Mouse (Mus musculus) MEL (cell line): Measurements from ENCODE around the gene Bud31. TPM values are rescaled to one million over a fixed set of nuclear protein-coding genes. Genes with fewer than 3 reads are reported as not detected.

Source experiments
- DNase-seq: peaks from one replicate; pipeline ENCODE4 v3.0.0; 2011; ENCODE audit warnings: low read depth, low spot score
- H3K27ac ChIP-seq: 2 replicates; pipeline ENCODE4 v1.5.1; 2012; ENCODE audit warnings: low read depth, mild to moderate bottlenecking, control low read depth, low read length, moderate library complexity; ENCODE audit not compliant: control insufficient read depth
- H3K27me3 ChIP-seq, 2 experiments: fragments of 150-350 bp in 1 of 2; sonication (generic) in 1 of 2; 2 replicates each; pipeline ENCODE4 v1.6.1; 2012; ENCODE audit warnings: low read length in 2 of 2, mild to moderate bottlenecking in 2 of 2, improper control_type of control experiment in 1 of 2, moderate library complexity in 1 of 2; ENCODE audit not compliant: insufficient read depth in 2 of 2, control insufficient read depth in 1 of 2
- H3K36me3 ChIP-seq, 2 experiments: 2 replicates each; pipeline ENCODE4 v1.6.1; 2012 to 2014; ENCODE audit warnings: low read length in 2 of 2, improper control_type of control experiment in 1 of 2, inconsistent platforms in 1 of 2, mild to moderate bottlenecking in 1 of 2; ENCODE audit not compliant: insufficient read depth in 2 of 2, control insufficient read depth in 1 of 2
- H3K4me1 ChIP-seq, 2 experiments: fragments of 150-350 bp in 1 of 2; sonication (generic) in 1 of 2; 2 replicates each; pipeline ENCODE4 v1.6.1; 2012; ENCODE audit warnings: low read length in 2 of 2, improper control_type of control experiment in 1 of 2, mild to moderate bottlenecking in 1 of 2; ENCODE audit not compliant: insufficient read depth in 2 of 2, control insufficient read depth in 1 of 2
- H3K4me3 ChIP-seq, 2 experiments: fragments of 150-350 bp in 1 of 2; sonication (generic) in 1 of 2; 2 replicates each; pipeline ENCODE4 v1.5.1; 2012; ENCODE audit warnings: low read depth in 2 of 2, low read length in 2 of 2, mild to moderate bottlenecking in 2 of 2, moderate library complexity in 2 of 2, control low read depth in 1 of 2, improper control_type of control experiment in 1 of 2; ENCODE audit not compliant: control insufficient read depth in 1 of 2, insufficient read depth in 1 of 2
- H3K79me2 ChIP-seq: 2 replicates; pipeline ENCODE4 v1.6.1; 2012; ENCODE audit warnings: mild to moderate bottlenecking, low read length, moderate library complexity; ENCODE audit not compliant: control insufficient read depth, poor library complexity, insufficient read depth
- H3K9ac ChIP-seq: 2 replicates; pipeline ENCODE4 v1.6.1; 2012; ENCODE audit warnings: low read depth, mild to moderate bottlenecking, control low read depth, low read length, moderate library complexity; ENCODE audit not compliant: control insufficient read depth, poor library complexity, severe bottlenecking
- H3K9me3 ChIP-seq: fragments of 150-350 bp; sonication (generic); replicated peaks from 2 replicates; pipeline ENCODE4 v1.6.1; 2012; ENCODE audit warnings: mild to moderate bottlenecking, low read length, improper control_type of control experiment, moderate library complexity; ENCODE audit not compliant: insufficient read depth
- BHLHE40 ChIP-seq: IDR thresholded peaks from 2 replicates; pipeline ENCODE4 v1.6.1; 2012; ENCODE audit warnings: low read depth, mild to moderate bottlenecking, inconsistent platforms, low read length, improper control_type of control experiment, borderline replicate concordance
- EP300 ChIP-seq, 2 experiments: IDR thresholded peaks; 2 replicates each; pipeline ENCODE4 v1.6.1; 2011; ENCODE audit warnings: improper control_type of control experiment in 2 of 2, low read length in 2 of 2, low read depth in 1 of 2, mild to moderate bottlenecking in 1 of 2
- GABPA ChIP-seq: IDR thresholded peaks from 2 replicates; pipeline ENCODE4 v1.6.1; 2012; ENCODE audit warnings: low read depth, mild to moderate bottlenecking, inconsistent platforms, low read length, improper control_type of control experiment, moderate library complexity
- JUND ChIP-seq: IDR thresholded peaks from 2 replicates; pipeline ENCODE4 v1.6.1; 2011; ENCODE audit warnings: low read depth, mild to moderate bottlenecking, improper control_type of control experiment, low read length
- KAT2A ChIP-seq: conservative IDR thresholded peaks from 2 replicates; pipeline ENCODE4 v1.6.1; 2012; ENCODE audit warnings: low read depth, low read length, improper control_type of control experiment, inconsistent platforms
- MAFK ChIP-seq: IDR thresholded peaks from 2 replicates; pipeline ENCODE4 v1.6.1; 2011; ENCODE audit warnings: low read depth, mild to moderate bottlenecking, low read length, improper control_type of control experiment, borderline replicate concordance
- MAX ChIP-seq: IDR thresholded peaks from 2 replicates; pipeline ENCODE4 v1.6.1; 2011; ENCODE audit warnings: low read length, improper control_type of control experiment
- MAZ ChIP-seq: IDR thresholded peaks from 2 replicates; pipeline ENCODE4 v1.6.1; 2012; ENCODE audit warnings: low read depth, mild to moderate bottlenecking, inconsistent platforms, low read length, improper control_type of control experiment
- MXI1 ChIP-seq: IDR thresholded peaks from 2 replicates; pipeline ENCODE4 v1.6.1; 2011; ENCODE audit warnings: mild to moderate bottlenecking, low read depth, low read length, improper control_type of control experiment
- MYB ChIP-seq: IDR thresholded peaks from 2 replicates; pipeline ENCODE4 v1.6.1; 2011; ENCODE audit warnings: mild to moderate bottlenecking, low read depth, low read length, improper control_type of control experiment
- NELFE ChIP-seq: IDR thresholded peaks from 2 replicates; pipeline ENCODE4 v1.6.1; 2011; ENCODE audit warnings: low read depth, low read length, improper control_type of control experiment
- NRF1 ChIP-seq: IDR thresholded peaks from 2 replicates; pipeline ENCODE4 v1.6.1; 2014; ENCODE audit warnings: low read depth, mild to moderate bottlenecking, inconsistent platforms, low read length, improper control_type of control experiment, moderate library complexity; ENCODE audit not compliant: poor library complexity, insufficient read depth, severe bottlenecking
- POLR2AphosphoS2 ChIP-seq: IDR thresholded peaks from 2 replicates; pipeline ENCODE4 v1.6.1; 2011; ENCODE audit warnings: low read length, improper control_type of control experiment
- POLR2AphosphoS5 ChIP-seq: IDR thresholded peaks from 2 replicates; pipeline ENCODE4 v1.6.1; 2012; ENCODE audit warnings: low read depth, borderline replicate concordance, mild to moderate bottlenecking, inconsistent platforms, low read length, moderate library complexity, mixed read lengths
- RAD21 ChIP-seq: IDR thresholded peaks from 2 replicates; pipeline ENCODE4 v1.6.1; 2011; ENCODE audit warnings: mild to moderate bottlenecking, low read depth, low read length, improper control_type of control experiment
- RCOR1 ChIP-seq: IDR thresholded peaks from 2 replicates; pipeline ENCODE4 v1.6.1; 2012; ENCODE audit warnings: low read depth, mild to moderate bottlenecking, inconsistent platforms, low read length, improper control_type of control experiment
- SIN3A ChIP-seq: IDR thresholded peaks from 2 replicates; pipeline ENCODE4 v1.6.1; 2012; ENCODE audit warnings: low read length, improper control_type of control experiment, inconsistent platforms
- TAL1 ChIP-seq: IDR thresholded peaks from 2 replicates; pipeline ENCODE4 v1.6.1; 2012; ENCODE audit warnings: mild to moderate bottlenecking, inconsistent platforms, low read length, moderate library complexity, mixed read lengths
- TBP ChIP-seq: IDR thresholded peaks from 2 replicates; pipeline ENCODE4 v1.8.0; 2011; ENCODE audit warnings: low read depth, low read length, improper control_type of control experiment
- UBTF ChIP-seq: IDR thresholded peaks from 2 replicates; pipeline ENCODE4 v1.6.1; 2012; ENCODE audit warnings: low read depth, mild to moderate bottlenecking, inconsistent platforms, low read length, improper control_type of control experiment, moderate library complexity, borderline replicate concordance; ENCODE audit not compliant: insufficient read depth
- USF2 ChIP-seq, 2 experiments: IDR thresholded peaks; 2 replicates each; pipeline ENCODE4 v1.6.1; 2011 to 2012; ENCODE audit warnings: improper control_type of control experiment in 2 of 2, low read length in 2 of 2, borderline replicate concordance in 1 of 2, inconsistent platforms in 1 of 2, low read depth in 1 of 2, mild to moderate bottlenecking in 1 of 2; ENCODE audit not compliant: insufficient read depth in 1 of 2
- ZC3H11A ChIP-seq: IDR thresholded peaks from 2 replicates; pipeline ENCODE4 v1.6.1; 2012; ENCODE audit warnings: low read depth, mild to moderate bottlenecking, inconsistent platforms, low read length, improper control_type of control experiment
- polyA plus RNA-seq, 2 experiments: library from polyadenylated mRNA; stranded (reverse) in 1 of 2; unstranded in 1 of 2; fragments of >175 nt in 1 of 2; fragments of >200 nt in 1 of 2; gene quantifications; 2 replicates each; pipeline versions ENCODE4 v1.2.1 to v1.2.4; 2012; ENCODE audit warnings: low replicate concordance in 2 of 2, low read depth in 1 of 2; ENCODE audit not compliant: insufficient read length in 2 of 2, insufficient read depth in 1 of 2, missing spikeins in 1 of 2
- total RNA-seq: library from RNA; depleted of rRNA; stranded (reverse); fragments of 300-350 nt; gene quantifications from 2 replicates; pipeline ENCODE4 v1.2.3, GENCODE M21; 2012

Gene Bud31
- total and polyA plus RNA-seq, 3 experiments, result 193 to 207 TPM; not detected in 1

- Histone ChIP-seq H3K27me3 (no peaks in the 10 kb centered on the region), H3K27ac (no peak overlapping the region), H3K9ac (no peak overlapping the region), H3K4me3 (no peak overlapping the region), H3K79me2 (peaks cover 27% of the 10 kb centered on the region), H3K36me3 (peaks cover 7 to 13% of the 10 kb centered on the region in 2 experiments), H3K9me3 (no peaks in the 10 kb centered on the region), H3K4me1 (peaks cover 4 to 18% of the 10 kb centered on the region in 2 experiments; a peak in 3 of 4 replicates)
- TF ChIP-seq USF2 (IDR thresholded peaks at IDR 0.05; ENCODE audit: borderline replicate concordance in 1 of 2, insufficient read depth in 1 of 2, low read depth in 1 of 2, low read length in 2 of 2), result no peak
- TF ChIP-seq NELFE, result no peak
- TF ChIP-seq MAZ, result no peak
- TF ChIP-seq MYB, result no peak
- no peak for TF ChIP-seq KAT2A
- no peak for TF ChIP-seq TBP
- no peak for TF ChIP-seq MAFK
- TF ChIP-seq SIN3A, result no peak
- TF ChIP-seq POLR2AphosphoS2, result no peak
- DNase-seq, result no peak
These were observed 27.6 kb upstream of the Bud31 start for GRCm38 (mm10) chr5:145112566-145112965.

GRCm38 (mm10) chr5:145113416-145113815, 26.7 kb upstream of the Bud31 start:
- no peak overlapping the region for H3K27ac ChIP-seq
- H3K27me3 ChIP-seq, result no peaks in the 10 kb centered on the region
- H3K9ac ChIP-seq, result peak overlapping the region; percentile 82; the same call in 1 of the 2 replicates
- H3K4me1 ChIP-seq, result peaks cover 4 to 18% of the 10 kb centered on the region in 2 experiments; a peak in 3 of 4 replicates
- H3K4me3 ChIP-seq, result peak overlapping the region; percentile 89 to 98; a peak in 3 of 4 replicates
- H3K79me2 ChIP-seq, result peaks cover 35% of the 10 kb centered on the region
- DNase-seq, result no peak
- no peaks in the 10 kb centered on the region for H3K9me3 ChIP-seq
- peaks cover 5 to 13% of the 10 kb centered on the region in 2 experiments for H3K36me3 ChIP-seq
- TF ChIP-seq JUND (no peak), NRF1 (no peak), MXI1 (no peak), GABPA (no peak), UBTF (no peak), BHLHE40 (no peak), RCOR1 (no peak), MAX (no peak), EP300 (IDR thresholded peaks at IDR 0.05; ENCODE audit: low read depth in 1 of 2, low read length in 2 of 2) (no peak), USF2 (IDR thresholded peaks at IDR 0.05; ENCODE audit: borderline replicate concordance in 1 of 2, insufficient read depth in 1 of 2, low read depth in 1 of 2, low read length in 2 of 2) (no peak), ZC3H11A (no peak), POLR2AphosphoS2 (no peak), MAFK (no peak), POLR2AphosphoS5 (no peak), RAD21 (no peak), TAL1 (no peak)
